Mouse (Mus musculus) erythroid progenitor cell, adult 5-6 weeks (primary cell): ENCODE results near the gene Cgref1. TPM values are rescaled to one million over a fixed set of nuclear protein-coding genes. Genes with fewer than 3 reads are reported as not detected.

Experiments used
- ATAC-seq: replicated peaks from 2 replicates; pipeline ENCODE4 v1.8.0; 2016; ENCODE audit warnings: moderate number of reproducible peaks, mild to moderate bottlenecking, moderate TSS enrichment, inconsistent platforms; ENCODE audit not compliant: poor library complexity, low FRiP score, severe bottlenecking
- total RNA-seq, 2 experiments: library from RNA; stranded (forward) in 1 of 2; stranded (reverse) in 1 of 2; fragments of 150-400 nt in 1 of 2; fragments of 186-747, 209-891 nt in 1 of 2; gene quantifications; 2 replicates each; pipeline versions ENCODE4 v1.2.3 to v1.2.4; 2015 to 2017; ENCODE audit warnings: low replicate concordance in 2 of 2

The Cgref1 gene
- total RNA-seq (2015; ENCODE audit: low replicate concordance), result not detected in 2 replicates
- total RNA-seq (2017; ENCODE audit: low replicate concordance), result not detected in 2 replicates

GRCm38 (mm10) chr5:30944956-30945781 is at the start of gene Cgref1:
Cgref1 (minus strand) TSS chr5:30945591.
- no peak for ATAC-seq

DNA sequence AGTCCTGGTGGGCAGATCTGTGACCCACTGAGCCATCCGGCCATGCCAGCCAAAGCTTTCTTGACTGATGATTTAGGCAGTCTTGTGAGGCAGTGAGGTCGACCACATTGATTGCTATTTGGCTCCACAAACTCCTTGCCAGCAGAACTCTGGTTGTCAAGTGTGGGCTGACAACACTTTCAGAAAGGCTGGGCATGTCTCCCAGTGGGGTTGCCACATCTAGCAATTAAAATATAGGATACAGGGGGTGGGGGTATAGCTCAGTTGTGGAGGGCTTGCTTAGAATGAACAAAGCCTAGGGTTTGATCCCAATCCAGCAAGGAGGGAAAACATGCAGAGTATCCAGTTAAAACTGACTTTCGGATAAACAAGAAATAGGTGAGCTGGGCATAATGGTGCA is 48.7 kb upstream of the Cgref1 start:
- no peak for ATAC-seq

DNA sequence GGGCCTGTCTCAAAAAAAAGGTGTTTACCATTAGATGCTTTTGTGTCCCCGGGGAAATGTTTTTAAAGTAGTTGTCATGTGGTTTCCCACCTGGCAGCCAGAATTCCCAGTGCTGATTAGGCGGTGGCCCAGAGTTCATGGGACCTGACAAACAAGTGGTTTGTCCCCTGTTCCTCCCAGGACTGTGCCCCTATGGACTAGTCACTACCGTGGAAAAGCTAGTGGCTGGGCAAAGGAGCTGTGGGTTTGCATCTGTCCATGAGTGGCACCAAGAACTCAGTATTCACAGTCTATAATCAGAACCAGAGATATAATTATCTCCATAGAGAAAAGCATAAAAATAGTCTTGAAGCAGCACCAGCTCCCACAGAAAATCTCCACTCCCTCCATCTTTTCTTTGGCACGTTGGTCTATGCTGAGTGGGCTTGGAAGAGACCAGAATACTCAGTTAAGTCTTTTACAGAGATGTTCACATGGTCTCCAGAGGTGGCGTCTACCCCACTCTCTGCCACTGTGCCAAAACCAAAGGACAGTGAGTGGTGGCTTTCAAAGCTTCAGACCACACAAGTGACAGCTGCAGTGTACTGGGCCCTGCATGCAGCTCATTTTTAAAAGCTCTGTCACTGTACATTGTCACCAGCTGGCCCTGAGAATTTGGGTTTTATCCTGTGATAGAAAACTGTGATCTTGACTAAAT is 47.7 kb upstream of the Cgref1 start:
- ATAC-seq, result no peak

DNA sequence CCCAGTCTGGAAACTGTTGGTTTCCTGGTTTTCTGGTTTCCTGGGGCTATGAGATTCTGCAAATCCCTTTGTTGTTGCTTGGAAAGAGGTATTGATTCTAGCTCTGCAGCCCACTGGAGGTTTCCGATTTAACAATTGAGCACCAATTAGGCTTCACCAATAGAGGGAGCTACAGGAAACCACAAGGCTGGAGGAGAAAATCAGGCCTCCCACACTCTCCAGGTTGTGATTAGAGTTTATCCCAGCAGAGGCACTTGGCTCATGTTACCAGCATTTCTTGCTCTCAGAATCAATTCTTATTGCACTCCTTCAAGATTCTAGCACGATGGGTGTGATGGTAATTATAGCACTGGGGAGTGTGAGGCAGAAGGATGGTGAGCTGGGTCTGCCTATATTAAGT is 37.0 kb upstream of the Cgref1 start:
- no peak for ATAC-seq

DNA sequence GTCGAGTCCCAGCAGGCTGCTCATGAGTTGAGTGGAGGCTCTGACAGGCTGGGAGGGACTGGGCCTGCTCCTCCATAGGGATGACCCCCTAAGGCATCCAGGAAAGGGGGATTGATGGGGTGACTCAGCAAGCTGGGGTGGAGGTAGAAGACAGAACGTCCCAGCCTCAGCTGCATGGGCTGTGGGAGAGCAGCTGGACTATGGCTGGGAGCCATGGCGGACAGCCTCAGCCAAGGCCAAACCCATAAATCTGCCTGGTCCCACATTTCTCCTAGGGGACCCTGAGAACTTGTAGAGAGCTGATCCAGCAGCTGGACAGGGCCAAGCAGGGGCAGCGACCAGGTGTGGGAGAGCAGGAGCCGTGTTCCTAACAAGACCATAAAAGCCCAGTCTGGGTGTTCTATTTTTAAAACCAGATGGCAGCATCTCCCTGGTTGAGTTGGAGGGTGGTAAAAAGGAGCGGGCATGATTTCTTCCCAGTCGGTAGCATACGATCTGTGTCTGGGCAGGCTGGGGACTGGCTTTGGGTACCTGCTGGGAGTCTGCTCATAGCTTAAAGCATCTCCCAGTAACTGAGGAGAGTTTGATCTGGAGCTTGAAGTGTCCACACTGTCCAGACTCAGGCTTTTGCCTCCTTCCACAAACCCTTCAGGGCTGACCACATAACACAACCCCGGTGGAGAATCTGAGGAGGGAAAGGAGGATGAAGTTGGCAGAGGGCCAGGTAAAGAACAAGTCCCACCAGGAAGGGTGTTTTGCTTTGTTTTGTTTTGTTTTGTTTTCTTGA is 29.7 kb upstream of the Cgref1 start:
- no peak for ATAC-seq

- ATAC-seq, result no peak
These were observed 24.0 kb upstream of the Cgref1 start for GRCm38 (mm10) chr5:30969440-30969839.

- ATAC-seq, result no peak
These were observed 23.0 kb upstream of the Cgref1 start, which contains the start of gene Tcf23 for GRCm38 (mm10) chr5:30968416-30968815. Tcf23 (plus strand) TSS chr5:30968662.

- ATAC-seq, result no peak
These were observed 20.8 kb upstream of the Cgref1 start for GRCm38 (mm10) chr5:30966189-30966588.

DNA sequence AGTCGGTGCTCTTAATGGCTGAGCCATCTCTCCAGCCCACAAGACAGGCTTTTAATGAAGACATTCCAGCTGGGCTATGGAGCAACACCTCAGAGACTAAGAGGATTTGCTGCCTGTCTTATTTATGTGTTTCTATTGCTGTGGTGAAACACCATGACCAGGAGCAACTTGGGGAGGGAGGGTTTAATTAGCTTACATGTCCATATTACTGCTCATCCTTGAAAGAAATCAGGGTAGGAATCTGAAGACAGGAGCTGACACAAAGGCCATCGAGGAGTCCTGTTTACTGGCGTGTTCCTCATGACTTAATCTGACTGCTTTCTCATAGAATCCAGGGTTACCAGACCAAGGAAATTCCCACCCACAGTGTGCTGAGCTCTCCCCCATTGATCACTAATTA is 18.5 kb upstream of the Cgref1 start:
- no peak for ATAC-seq

GRCm38 (mm10) chr5:30961545-30962505 is 16.4 kb upstream of the Cgref1 start:
- no peak for ATAC-seq

DNA sequence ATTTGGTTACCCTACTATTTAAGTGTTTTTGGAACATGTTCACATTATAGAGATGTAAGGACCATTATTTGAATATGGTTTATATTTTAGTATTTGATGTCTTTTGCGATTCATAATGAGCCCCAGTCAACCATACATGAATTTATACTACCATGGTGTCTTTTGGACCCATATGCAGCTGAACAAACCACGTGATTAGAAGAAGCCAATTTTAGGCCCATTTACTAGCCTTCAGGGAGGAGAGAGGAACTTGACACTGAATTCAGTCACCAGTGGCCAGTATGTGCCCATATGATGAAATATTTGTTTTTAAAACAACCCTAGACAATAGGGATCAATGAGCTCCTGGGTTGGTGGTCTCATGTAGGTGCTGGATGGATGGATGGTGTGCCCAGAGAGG is 15.4 kb upstream of the Cgref1 start:
- no peak for ATAC-seq

DNA sequence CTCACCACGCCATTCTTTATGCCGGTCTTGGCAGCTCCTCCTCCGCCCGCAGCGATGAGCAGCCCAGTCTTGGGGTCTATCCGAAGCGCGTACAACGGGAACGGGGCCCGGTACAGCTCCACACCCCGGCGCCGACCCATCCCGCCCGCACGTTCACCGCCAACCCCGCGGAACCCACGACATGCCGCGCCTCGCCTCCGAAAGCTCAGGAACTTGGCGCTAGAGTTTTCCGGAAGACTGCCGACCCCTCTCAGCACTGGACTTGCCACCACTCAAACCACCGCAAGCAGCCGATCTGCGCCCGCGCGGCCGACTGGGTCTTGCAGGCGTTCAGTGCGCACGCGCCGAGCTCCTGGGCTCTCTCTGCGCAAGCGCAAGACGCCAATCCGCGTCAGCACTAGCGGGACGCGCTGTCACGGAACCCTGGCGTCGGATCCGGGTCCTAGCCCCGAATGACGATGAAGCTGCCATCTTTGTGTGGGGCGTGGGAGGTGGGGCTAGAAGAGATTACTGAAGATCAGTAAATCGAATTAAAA is 14.6 kb upstream of the Cgref1 start, which contains the start of gene Preb:
Preb (minus strand) TSS at position 396 of the 536 bp plus-strand sequence.
- peak; percentile 95 for ATAC-seq

- no peak; the same call in 1 of the 2 replicates for ATAC-seq
These were observed 13.9 kb upstream of the Cgref1 start for GRCm38 (mm10) chr5:30959198-30959854.

DNA sequence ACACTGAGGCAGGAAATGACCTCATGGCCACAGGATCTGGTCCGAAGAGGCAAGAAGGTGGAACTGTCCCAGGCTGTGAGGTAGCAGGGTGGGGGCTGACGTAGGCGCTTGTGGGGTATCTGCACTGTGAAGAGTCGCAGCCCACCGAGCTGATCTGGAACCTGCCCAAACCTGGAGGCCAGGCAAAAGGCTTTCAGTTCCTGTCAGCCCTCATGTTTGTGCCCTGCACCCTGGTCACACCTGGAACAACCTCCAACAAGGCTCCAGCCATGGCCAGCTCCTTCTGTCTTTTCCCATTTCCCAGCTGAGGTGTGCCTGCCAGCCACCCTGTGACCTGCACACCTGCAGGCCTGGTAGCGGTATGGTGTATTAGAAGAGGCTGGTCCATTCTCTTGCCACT is 12.5 kb upstream of the Cgref1 start:
- ATAC-seq, result no peak

DNA sequence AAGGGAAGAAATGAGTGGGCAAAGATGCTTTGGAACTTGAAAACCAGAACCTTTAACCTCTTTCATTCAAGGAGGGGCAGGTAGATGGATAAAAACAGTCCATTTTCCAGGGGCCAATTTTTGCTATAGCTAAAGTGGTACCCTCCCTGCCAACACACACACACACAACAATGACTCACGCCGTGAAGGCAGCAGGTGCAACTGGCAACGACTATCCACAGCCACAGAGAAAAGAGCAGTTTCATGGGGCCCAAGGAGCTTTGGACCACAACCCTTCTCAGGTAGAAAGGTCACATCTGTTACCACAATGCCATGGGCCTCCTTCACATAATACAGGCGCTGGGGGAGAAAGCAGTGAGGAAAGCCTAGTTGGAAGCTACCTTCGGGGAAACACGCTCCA is 10.4 kb upstream of the Cgref1 start:
- no peak for ATAC-seq

- ATAC-seq, result no peak
These were observed 9.2 kb upstream of the Cgref1 start for GRCm38 (mm10) chr5:30954556-30954955.

GRCm38 (mm10) chr5:30954065-30954464 is 8.7 kb upstream of the Cgref1 start:
- ATAC-seq, result no peak

- ATAC-seq, result no peak
These were observed 7.2 kb upstream of the Cgref1 start for GRCm38 (mm10) chr5:30952551-30952950.
